Mouse (Mus musculus) liver, embryonic 15.5 days (tissue): ENCODE data around the gene Rps27l. TPM values are rescaled to one million over a fixed set of nuclear protein-coding genes. Genes with fewer than 3 reads are reported as not detected.

Source experiments
- ATAC-seq: fragments of 200-750 bp; cut with Nextera tagmentation; 2 replicates; pipeline ENCODE4 v1.8.0; 2017; ENCODE audit warnings: moderate number of reproducible peaks, mild to moderate bottlenecking, moderate library complexity; ENCODE audit not compliant: insufficient read depth
- H3K27ac ChIP-seq: fragments of 300-500 bp; sonication (generic); replicated peaks from 2 replicates; pipeline ENCODE4 v1.5.1; 2015; ENCODE audit warnings: mild to moderate bottlenecking, inconsistent platforms
- H3K27me3 ChIP-seq: fragments of 300-500 bp; sonication (generic); 2 replicates; pipeline ENCODE4 v1.6.1; 2015; ENCODE audit warnings: mild to moderate bottlenecking, inconsistent platforms
- H3K36me3 ChIP-seq: fragments of 300-500 bp; sonication (generic); replicated peaks from 2 replicates; pipeline ENCODE4 v1.6.1; 2015; ENCODE audit warnings: moderate library complexity, mild to moderate bottlenecking, inconsistent platforms
- H3K4me1 ChIP-seq: fragments of 300-500 bp; sonication (generic); replicated peaks from 2 replicates; pipeline ENCODE4 v1.6.1; 2015; ENCODE audit warnings: inconsistent platforms
- H3K4me2 ChIP-seq: fragments of 300-500 bp; sonication (generic); 2 replicates; pipeline ENCODE4 v1.6.1; 2015; ENCODE audit warnings: moderate library complexity, mild to moderate bottlenecking, inconsistent platforms
- H3K4me3 ChIP-seq: fragments of 300-500 bp; sonication (generic); replicated peaks from 2 replicates; pipeline ENCODE4 v1.5.1; 2015; ENCODE audit warnings: mild to moderate bottlenecking, inconsistent platforms
- H3K9ac ChIP-seq: fragments of 300-500 bp; sonication (generic); 2 replicates; pipeline ENCODE4 v1.6.1; 2015; ENCODE audit warnings: moderate library complexity, mild to moderate bottlenecking, inconsistent platforms
- H3K9me3 ChIP-seq: fragments of 300-500 bp; sonication (generic); replicated peaks from 2 replicates; pipeline ENCODE4 v1.6.1; 2016; ENCODE audit warnings: inconsistent platforms
- WGBS: fragments of 180-500 bp; shearing (Covaris S2); methylation state at CpG from one replicate; pipeline ENCODE4 v1.1.7; 2015; ENCODE audit warnings: mixed read lengths; ENCODE audit not compliant: insufficient replicate concordance; 5-methylcytosine and 5-hydroxymethylcytosine counted together
- polyA plus RNA-seq: library from polyadenylated mRNA; unstranded; fragments of >200 nt; fragmentation: Nextera tagmentation; extraction: Ambion mirVana; gene quantifications from 2 replicates; pipeline ENCODE4 v1.2.1, GENCODE M21; 2015

Gene Rps27l
- polyA plus RNA-seq, 1 experiment from 2014 or later: 453 TPM

DNA sequence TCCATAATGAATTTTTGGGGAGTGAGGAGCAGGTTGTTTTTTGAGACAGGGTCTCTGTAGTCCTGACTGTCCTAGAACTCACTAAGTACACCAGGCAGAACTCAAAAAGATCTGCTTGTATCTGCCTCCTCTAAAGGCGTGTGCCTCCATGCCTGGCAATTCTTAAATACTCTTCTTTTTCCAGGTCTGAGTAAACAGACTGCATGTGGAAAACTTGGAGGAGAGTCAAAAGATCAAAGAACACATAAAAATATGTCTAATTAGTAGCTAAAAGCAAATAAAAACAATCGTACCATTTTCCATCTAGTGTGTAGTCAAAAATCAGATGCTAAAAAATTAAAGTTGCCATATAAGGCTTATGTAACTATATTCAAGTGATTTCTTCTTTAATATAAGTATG, 7.0 kb downstream of the Rps27l start:
- Histone ChIP-seq H3K36me3 (peaks cover 9% of the 10 kb centered on the region), H3K4me1 (peaks cover 3% of the 10 kb centered on the region), H3K27me3 (no peaks in the 10 kb centered on the region), H3K9ac (no peak overlapping the region), H3K27ac (no peak overlapping the region), H3K4me3 (no peak overlapping the region), H3K4me2 (no peak overlapping the region), H3K9me3 (no peaks in the 10 kb centered on the region)
- WGBS: 64% methylated on average over 2 of the region's 2 CpGs
- ATAC-seq: no peak

DNA sequence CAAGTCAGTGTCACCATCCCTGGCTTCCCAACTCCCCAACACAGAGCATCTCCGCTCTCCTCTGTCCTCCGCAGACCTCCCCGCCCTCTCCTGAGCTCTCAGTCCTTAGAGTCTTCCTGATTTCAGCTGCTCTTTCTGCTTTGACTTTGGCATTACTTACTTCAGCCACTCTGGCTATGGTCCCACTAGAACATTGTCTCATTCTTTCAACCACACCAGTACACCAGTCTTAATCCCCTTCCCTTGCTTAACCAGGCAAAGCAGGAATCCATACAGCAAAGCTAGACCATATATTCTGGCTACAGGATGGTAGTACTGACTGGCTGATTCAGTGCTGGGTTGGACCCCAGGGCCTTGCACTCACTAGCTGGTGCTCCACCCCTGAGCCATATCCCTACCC, 11.6 kb downstream of the Rps27l start:
- H3K4me3 ChIP-seq: no peak overlapping the region
- H3K4me2 ChIP-seq: no peak overlapping the region
- H3K27ac ChIP-seq: no peak overlapping the region
- no peaks in the 10 kb centered on the region for H3K27me3 ChIP-seq
- WGBS: 85% methylated on average over 3 of the region's 3 CpGs
- H3K4me1 ChIP-seq: no peaks in the 10 kb centered on the region
- H3K9ac ChIP-seq: no peak overlapping the region
- ATAC-seq: no peak
- H3K36me3 ChIP-seq: no peaks in the 10 kb centered on the region
- H3K9me3 ChIP-seq: no peaks in the 10 kb centered on the region

DNA sequence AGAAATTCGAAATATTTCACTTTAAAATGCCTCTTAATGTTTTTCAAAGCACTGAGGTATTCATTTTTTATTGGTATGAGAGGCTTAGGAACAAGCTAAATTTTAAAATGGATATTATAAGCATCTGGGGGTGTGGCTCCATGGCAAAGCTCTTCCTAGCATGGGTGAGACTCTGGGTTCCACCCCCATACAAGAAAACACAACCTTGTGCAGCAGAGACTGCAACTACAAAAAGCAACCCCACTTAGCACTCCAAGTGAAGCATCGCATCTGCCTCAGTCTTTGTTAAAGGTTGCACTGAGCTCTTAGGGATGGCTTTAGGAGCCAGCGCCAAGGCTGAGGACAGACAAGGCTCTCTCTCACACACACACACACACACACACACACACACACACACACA, 15.6 kb downstream of the Rps27l start:
- WGBS: 71% methylated on average over 3 of the region's 3 CpGs
- no peaks in the 10 kb centered on the region for H3K27me3 ChIP-seq
- H3K36me3 ChIP-seq: no peaks in the 10 kb centered on the region
- H3K4me2 ChIP-seq: no peak overlapping the region
- no peak overlapping the region for H3K4me3 ChIP-seq
- no peak overlapping the region for H3K27ac ChIP-seq
- ATAC-seq: no peak
- H3K9me3 ChIP-seq: no peaks in the 10 kb centered on the region
- no peaks in the 10 kb centered on the region for H3K4me1 ChIP-seq
- H3K9ac ChIP-seq: no peak overlapping the region

DNA sequence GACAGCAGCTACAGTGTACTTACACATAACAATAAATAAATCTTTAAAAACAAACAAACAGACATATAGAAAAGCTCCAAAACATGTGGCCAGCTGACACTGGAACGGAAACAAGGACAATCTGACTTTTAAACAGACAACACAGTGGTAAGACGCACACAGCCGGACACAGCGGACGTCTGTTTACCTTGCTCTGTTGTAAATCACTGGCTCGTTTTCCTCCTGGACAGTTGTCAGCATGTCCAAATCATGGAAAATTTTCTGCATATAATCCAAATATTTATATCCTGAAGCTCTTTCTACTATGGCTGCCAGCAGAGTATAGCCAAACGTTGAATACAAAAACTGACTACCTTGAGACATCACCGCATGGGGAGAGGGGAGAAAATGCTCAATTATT, 21.6 kb downstream of the Rps27l start:
- ATAC-seq: no peak
- peaks cover 10% of the 10 kb centered on the region for H3K36me3 ChIP-seq
- no peak overlapping the region for H3K9ac ChIP-seq
- no peaks in the 10 kb centered on the region for H3K27me3 ChIP-seq
- H3K27ac ChIP-seq: no peak overlapping the region
- H3K4me3 ChIP-seq: no peak overlapping the region
- 79% methylated on average over 8 of the region's 8 CpGs for WGBS
- no peak overlapping the region for H3K4me2 ChIP-seq
- no peaks in the 10 kb centered on the region for H3K4me1 ChIP-seq
- no peaks in the 10 kb centered on the region for H3K9me3 ChIP-seq

DNA sequence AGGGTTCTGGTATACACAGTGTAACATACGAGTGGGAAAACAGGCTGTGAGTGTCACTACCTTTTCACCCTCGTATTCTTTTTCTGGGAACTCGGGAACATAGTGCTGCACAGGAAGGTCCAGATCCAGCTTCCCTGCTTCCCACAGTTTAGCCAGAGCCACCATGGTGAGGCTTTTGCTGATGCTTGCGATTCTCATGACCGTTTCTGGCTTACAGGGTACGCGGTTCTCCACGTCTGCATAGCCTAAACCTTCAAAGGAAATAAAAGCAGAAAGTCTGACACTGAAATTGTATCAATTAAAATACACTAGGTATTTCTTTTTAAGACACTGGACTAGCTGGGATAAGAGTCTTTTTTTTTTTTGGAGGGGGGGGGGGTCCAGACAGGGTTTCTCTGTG, 25.2 kb downstream of the Rps27l start:
- Histone ChIP-seq H3K27ac (no peak overlapping the region), H3K4me2 (no peak overlapping the region), H3K27me3 (no peaks in the 10 kb centered on the region), H3K9me3 (no peaks in the 10 kb centered on the region), H3K4me1 (peaks cover 17% of the 10 kb centered on the region), H3K4me3 (no peak overlapping the region), H3K36me3 (peaks cover 10% of the 10 kb centered on the region), H3K9ac (no peak overlapping the region)
- 80% methylated on average over 8 of the region's 8 CpGs for WGBS
- no peak for ATAC-seq

DNA sequence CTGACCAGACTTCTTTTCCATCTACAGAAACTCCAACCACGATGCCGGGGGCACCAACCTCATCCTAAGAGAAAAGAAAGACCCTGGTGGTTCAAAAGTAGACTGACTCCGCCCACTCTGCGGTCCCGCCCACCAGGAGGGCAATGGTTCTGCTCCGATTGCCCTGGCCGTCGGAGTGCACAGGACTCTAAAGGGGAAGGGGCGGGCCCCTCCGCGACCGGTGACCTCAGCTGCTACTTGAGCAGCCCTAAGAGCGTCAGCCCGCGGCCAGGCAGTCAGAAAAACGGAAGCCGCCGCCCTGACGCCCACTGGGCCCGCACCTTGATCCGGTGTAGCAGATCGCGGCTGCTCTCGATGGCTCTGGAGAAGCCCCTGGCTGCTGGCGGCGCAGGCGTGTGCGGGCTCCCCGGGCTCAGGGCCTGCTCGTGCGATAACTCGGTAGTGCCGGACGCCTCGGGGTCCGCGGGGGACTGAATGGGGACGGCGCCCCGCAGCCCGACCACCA, 28.9 kb downstream of the Rps27l start:
- Histone ChIP-seq H3K9me3 (no peaks in the 10 kb centered on the region), H3K27me3 (no peaks in the 10 kb centered on the region; the same call in 1 of the 2 replicates), H3K36me3 (peaks cover 3% of the 10 kb centered on the region; the same call in 1 of the 2 replicates), H3K27ac (peak overlapping the region; percentile 81), H3K4me1 (peaks cover 19% of the 10 kb centered on the region), H3K4me2 (peak overlapping the region; percentile 91), H3K4me3 (peak overlapping the region; percentile 69), H3K9ac (peak overlapping the region; percentile 71)
- under 1% methylated on average over 39 of the region's 41 CpGs for WGBS
- ATAC-seq: peak; percentile 81

DNA sequence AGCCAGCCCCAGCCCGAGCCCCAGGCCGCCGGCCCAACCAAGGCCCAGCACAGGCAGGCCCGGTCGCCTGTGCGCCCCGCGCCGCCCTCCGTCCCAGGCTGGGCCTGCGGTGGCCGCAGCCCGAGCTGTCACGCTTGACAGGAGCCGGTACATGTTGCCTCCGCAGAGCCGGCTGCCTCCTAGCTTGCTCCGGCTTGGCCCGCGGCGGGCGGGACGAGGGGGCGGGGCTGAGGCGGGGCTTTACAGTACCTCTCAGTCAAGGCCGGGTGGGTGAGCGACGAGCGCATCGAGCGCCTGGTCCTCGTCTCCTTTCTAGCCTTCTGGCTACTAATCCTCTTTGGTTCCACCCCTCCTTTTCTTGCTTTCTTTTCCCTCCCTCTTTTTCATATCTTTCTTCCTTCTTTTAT, 29.4 kb downstream of the Rps27l start, which contains the start of gene Lactb:
Gene Lactb, minus strand, starts transcription at position 246 of the 407 bp plus-strand sequence.
- H3K9ac ChIP-seq: peak within 1 kb of the TSS; percentile 71
- under 1% methylated on average over 32 of the region's 32 CpGs for WGBS
- H3K27me3 ChIP-seq: no peaks in the 10 kb centered on the region; the same call in 1 of the 2 replicates

DNA sequence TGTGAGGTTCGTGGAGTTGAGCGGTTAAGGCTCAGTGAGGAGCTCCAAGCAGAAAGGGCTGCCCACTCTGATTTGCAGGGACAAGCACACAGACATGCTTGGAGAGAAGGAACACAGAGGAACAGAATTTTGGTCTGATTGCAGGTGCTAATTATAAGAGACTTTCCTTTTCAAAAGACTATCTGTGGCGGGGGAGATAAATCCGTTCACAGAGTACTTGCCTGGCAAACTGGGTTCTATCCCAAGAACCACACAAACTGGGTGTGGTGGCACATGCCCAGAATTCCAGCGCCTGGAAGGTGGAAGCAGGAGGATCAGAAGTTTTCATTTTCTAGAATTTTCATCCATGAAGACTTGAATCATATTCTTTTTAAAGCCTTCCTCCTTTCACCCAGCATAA, 31.2 kb downstream of the Rps27l start:
- H3K4me2 ChIP-seq: no peak overlapping the region
- no peak for ATAC-seq
- no peak overlapping the region for H3K27ac ChIP-seq
- H3K9me3 ChIP-seq: no peaks in the 10 kb centered on the region
- 57% methylated on average over 5 of the region's 5 CpGs for WGBS
- peaks cover 27% of the 10 kb centered on the region for H3K4me1 ChIP-seq
- H3K9ac ChIP-seq: no peak overlapping the region
- H3K27me3 ChIP-seq: no peaks in the 10 kb centered on the region; the same call in 1 of the 2 replicates
- H3K4me3 ChIP-seq: no peak overlapping the region
- no peaks in the 10 kb centered on the region for H3K36me3 ChIP-seq

More for the DNA sequence above, 29.4 kb downstream of the Rps27l start, which contains the start of gene Lactb:
- H3K4me3 ChIP-seq: peak within 1 kb of the TSS; percentile 69
- peak within 1 kb of the TSS; percentile 91 for H3K4me2 ChIP-seq
- peaks cover 22% of the 10 kb centered on the region for H3K4me1 ChIP-seq
- peak within 1 kb of the TSS; percentile 81 for H3K27ac ChIP-seq
- H3K9me3 ChIP-seq: no peaks in the 10 kb centered on the region
- peak; percentile 95 for ATAC-seq
- no peaks in the 10 kb centered on the region for H3K36me3 ChIP-seq

DNA sequence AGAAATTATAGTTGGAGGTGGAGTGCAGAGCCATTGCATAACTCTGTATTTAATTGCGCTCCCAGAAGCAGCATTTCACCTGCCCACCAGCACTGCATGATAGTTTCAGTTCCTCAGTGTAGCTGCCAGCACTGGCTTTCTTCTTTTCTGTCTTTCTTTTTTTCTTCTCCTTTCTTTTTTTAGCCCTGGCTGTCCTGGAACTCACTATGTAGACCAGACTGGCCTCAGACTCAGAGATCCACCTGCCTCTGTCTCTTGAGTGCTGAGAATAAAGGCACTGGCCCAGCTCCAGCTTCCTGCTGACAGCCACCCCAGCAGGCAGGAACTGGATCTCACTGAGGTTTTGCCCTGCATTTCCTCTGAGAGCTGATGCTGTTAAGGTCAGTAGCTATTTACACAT, 32.1 kb downstream of the Rps27l start:
- H3K36me3 ChIP-seq: no peaks in the 10 kb centered on the region
- H3K27ac ChIP-seq: 0 out of 2 replicates have a peak overlapping the region, but pooled peaks have one; percentile 0
- H3K4me2 ChIP-seq: no peak overlapping the region
- ATAC-seq: no peak
- no peaks in the 10 kb centered on the region; the same call in 1 of the 2 replicates for H3K27me3 ChIP-seq
- H3K9me3 ChIP-seq: no peaks in the 10 kb centered on the region
- no peak overlapping the region for H3K4me3 ChIP-seq
- WGBS: 50% methylated on average over 1 of the region's 1 CpGs
- peaks cover 27% of the 10 kb centered on the region for H3K4me1 ChIP-seq
- no peak overlapping the region for H3K9ac ChIP-seq

DNA sequence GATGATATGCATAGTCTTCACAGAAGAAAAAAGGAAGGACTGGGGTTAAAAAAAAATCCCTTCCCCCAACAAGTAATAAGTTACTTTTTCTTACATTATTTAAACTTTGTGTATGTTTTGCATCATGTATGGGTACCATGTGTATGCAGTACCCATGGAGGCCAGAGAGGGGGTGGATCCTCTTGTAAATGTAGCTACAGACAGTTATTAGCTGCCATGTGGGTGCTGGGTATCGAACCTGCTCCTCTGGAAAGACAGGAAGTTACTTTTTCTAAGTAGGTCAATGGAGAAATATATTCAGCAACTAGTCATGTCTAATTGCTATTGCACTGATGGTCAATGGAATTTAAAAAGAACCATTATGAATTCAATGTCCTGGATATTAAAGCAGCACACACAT, 32.6 kb downstream of the Rps27l start:
- Histone ChIP-seq H3K9ac (no peak overlapping the region), H3K4me3 (no peak overlapping the region), H3K9me3 (no peaks in the 10 kb centered on the region), H3K36me3 (no peaks in the 10 kb centered on the region), H3K27ac (no peak overlapping the region), H3K27me3 (no peaks in the 10 kb centered on the region; the same call in 1 of the 2 replicates), H3K4me1 (peaks cover 27% of the 10 kb centered on the region), H3K4me2 (no peak overlapping the region)
- WGBS: 59% methylated on average over 1 of the region's 1 CpGs
- ATAC-seq: no peak

DNA sequence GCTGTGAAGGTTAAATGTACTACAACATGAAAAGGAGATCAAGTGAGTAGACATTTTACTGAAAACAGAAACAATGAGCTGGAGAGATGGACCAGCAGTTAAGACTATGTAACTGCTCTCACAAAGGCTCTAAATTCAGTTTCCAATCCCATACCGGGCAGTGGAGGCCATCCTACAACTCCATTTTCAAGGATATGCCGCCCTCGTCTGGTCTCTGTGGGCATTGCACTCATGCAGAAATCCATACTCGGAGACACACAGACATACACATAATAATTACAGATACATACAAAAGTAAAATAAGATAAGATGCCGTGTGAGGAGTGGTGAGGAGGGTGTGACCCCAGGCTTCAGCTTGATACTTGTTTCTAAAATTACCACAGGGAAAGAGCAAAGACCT, 34.6 kb downstream of the Rps27l start:
- Histone ChIP-seq H3K36me3 (no peaks in the 10 kb centered on the region), H3K27ac (no peak overlapping the region), H3K4me1 (peaks cover 16% of the 10 kb centered on the region), H3K27me3 (peaks cover 10% of the 10 kb centered on the region), H3K4me2 (no peak overlapping the region), H3K9me3 (no peaks in the 10 kb centered on the region), H3K9ac (no peak overlapping the region), H3K4me3 (no peak overlapping the region)
- ATAC-seq: peak; percentile 48; the same call in 1 of the 2 replicates
- WGBS: 3% methylated on average over 5 of the region's 5 CpGs

DNA sequence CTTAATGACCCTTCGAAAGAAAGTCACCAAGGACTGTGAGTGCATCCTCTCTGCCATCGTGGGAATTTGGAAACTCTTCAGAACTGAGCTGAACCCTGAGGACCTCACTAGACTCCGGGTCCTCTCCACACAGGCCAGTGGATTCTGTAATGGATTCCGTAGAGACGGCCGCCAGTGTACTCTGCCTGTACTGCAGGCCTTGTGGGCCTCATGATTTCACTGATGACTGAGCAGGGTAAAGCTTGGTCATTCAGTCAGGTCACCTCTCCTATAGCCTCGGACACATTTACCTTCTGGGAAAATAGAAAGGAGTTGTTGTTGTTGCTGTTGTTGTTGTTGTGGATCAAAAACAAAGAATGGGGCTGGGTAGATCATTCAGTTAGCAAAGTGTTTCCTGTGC, 36.2 kb downstream of the Rps27l start:
- Histone ChIP-seq H3K9ac (no peak overlapping the region), H3K27me3 (peaks cover 11% of the 10 kb centered on the region), H3K4me3 (no peak overlapping the region), H3K36me3 (no peaks in the 10 kb centered on the region), H3K4me2 (no peak overlapping the region), H3K27ac (no peak overlapping the region), H3K9me3 (no peaks in the 10 kb centered on the region), H3K4me1 (peaks cover 15% of the 10 kb centered on the region)
- WGBS: 66% methylated on average over 7 of the region's 7 CpGs
- ATAC-seq: no peak
